Mouse (Mus musculus) embryonic facial prominence, embryonic 11.5 days (tissue): ENCODE measurements around the gene Trappc2l. TPM values are rescaled to one million over a fixed set of nuclear protein-coding genes. Genes with fewer than 3 reads are reported as not detected.
A peak's percentile ranks its signal among the peaks of the same experiment; 100 is the strongest.

ENCODE experiments used
- ATAC-seq: fragments of 200-750 bp; cut with Nextera tagmentation; replicated peaks from 2 replicates; pipeline ENCODE4 v1.8.0; 2017; ENCODE audit warnings: low read depth; ENCODE audit not compliant: insufficient number of reproducible peaks, low FRiP score, low TSS enrichment
- DNase-seq: peaks from one replicate; pipeline ENCODE4 v3.0.0-alpha.2; 2015; ENCODE audit warnings: low spot score
- H3K27ac ChIP-seq: fragments of 300-500 bp; sonication (generic); replicated peaks from 2 replicates; pipeline ENCODE4 v1.5.1; 2014; ENCODE audit warnings: mild to moderate bottlenecking, low read depth, low read length, control low read depth
- H3K27me3 ChIP-seq: fragments of 300-500 bp; sonication (generic); 2 replicates; pipeline ENCODE4 v1.6.1; 2014; ENCODE audit warnings: mild to moderate bottlenecking, low read length, moderate library complexity, mixed read lengths; ENCODE audit not compliant: control insufficient read depth, insufficient read depth
- H3K36me3 ChIP-seq: fragments of 300-500 bp; sonication (generic); replicated peaks from 2 replicates; pipeline ENCODE4 v1.6.1; 2014; ENCODE audit warnings: low read depth, mild to moderate bottlenecking, low read length, moderate library complexity, mixed read lengths; ENCODE audit not compliant: control insufficient read depth, insufficient read depth
- H3K4me1 ChIP-seq: fragments of 300-500 bp; sonication (generic); 2 replicates; pipeline ENCODE4 v1.6.1; 2014; ENCODE audit warnings: low read length, mixed read lengths; ENCODE audit not compliant: control insufficient read depth, insufficient read depth
- H3K4me2 ChIP-seq: fragments of 300-500 bp; sonication (generic); 2 replicates; pipeline ENCODE4 v1.6.1; 2014; ENCODE audit warnings: low read depth, mild to moderate bottlenecking, control low read depth, low read length, moderate library complexity
- H3K4me3 ChIP-seq: fragments of 300-500 bp; sonication (generic); 2 replicates; pipeline ENCODE4 v1.5.1; 2014; ENCODE audit warnings: low read depth, low read length, control low read depth
- H3K9ac ChIP-seq: fragments of 300-500 bp; sonication (generic); replicated peaks from 2 replicates; pipeline ENCODE4 v1.6.1; 2014; ENCODE audit warnings: mild to moderate bottlenecking, control low read depth, low read length
- H3K9me3 ChIP-seq: fragments of 300-500 bp; sonication (generic); replicated peaks from 2 replicates; pipeline ENCODE4 v1.6.1; 2016; ENCODE audit warnings: mild to moderate bottlenecking, low read length, inconsistent platforms, mixed read lengths; ENCODE audit not compliant: control insufficient read depth
- WGBS: fragments of 180-500 bp; shearing (Covaris S2); extraction: QIAGEN DNeasy Blood & Tissue Kit; methylation state at CpG from one replicate; pipeline ENCODE4 v1.1.7; 2014; 5-methylcytosine and 5-hydroxymethylcytosine counted together
- polyA plus RNA-seq: library from polyadenylated mRNA; unstranded; fragments of >200 nt; fragmentation: Nextera tagmentation; extraction: Ambion mirVana; gene quantifications from 2 replicates; pipeline ENCODE4 v1.2.1, GENCODE M21; 2014

The Trappc2l gene
- polyA plus RNA-seq, 1 experiment from 2014 or later = 38.1 TPM

DNA sequence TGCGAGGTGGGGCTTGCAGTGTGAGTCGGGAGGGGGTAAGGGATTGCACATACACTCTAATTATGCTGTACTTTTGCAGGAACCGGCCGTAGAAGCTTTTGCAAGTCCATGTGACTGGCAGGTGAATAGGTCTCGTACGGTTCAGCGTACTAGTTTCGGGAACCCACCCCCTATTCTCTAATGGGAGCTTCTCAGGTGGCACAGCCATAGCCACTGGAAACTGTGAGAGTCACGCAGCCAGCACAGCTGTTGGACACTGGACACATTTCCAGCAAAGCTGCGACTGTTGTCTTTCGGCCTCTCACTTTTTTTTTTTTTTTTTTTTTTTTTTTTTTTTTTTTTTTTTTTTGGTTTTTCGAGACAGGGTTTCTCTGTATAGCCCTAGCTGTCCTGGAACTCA lies 4.6 kb upstream of the Trappc2l start:
- Histone ChIP-seq H3K27ac (no peak overlapping the region), H3K4me3 (no peak overlapping the region), H3K4me2 (no peak overlapping the region), H3K27me3 (no peaks in the 10 kb centered on the region), H3K9me3 (no peaks in the 10 kb centered on the region), H3K36me3 (no peaks in the 10 kb centered on the region), H3K9ac (no peak overlapping the region), H3K4me1 (0 out of 2 replicates have a peak, but pooled peaks cover 2% of the 10 kb centered on the region)
- ATAC-seq (no peak), DNase-seq (no peak)
- WGBS = 80% methylated on average over 11 of the region's 12 CpGs

GRCm38 (mm10) chr8:122610209-122610608 lies 1.2 kb upstream of the Trappc2l start:
- no peak overlapping the region for H3K9ac ChIP-seq
- H3K27ac ChIP-seq = no peak overlapping the region
- H3K4me3 ChIP-seq = no peak overlapping the region
- H3K4me1 ChIP-seq = 0 out of 2 replicates have a peak, but pooled peaks cover 2% of the 10 kb centered on the region
- ATAC-seq = no peak
- no peaks in the 10 kb centered on the region for H3K36me3 ChIP-seq
- H3K9me3 ChIP-seq = no peaks in the 10 kb centered on the region
- DNase-seq = no peak
- 57% methylated on average over 4 of the region's 4 CpGs for WGBS
- no peaks in the 10 kb centered on the region for H3K27me3 ChIP-seq
- H3K4me2 ChIP-seq = no peak overlapping the region

- peak overlapping the region; percentile 90 for H3K4me2 ChIP-seq
- ATAC-seq (no peak; the same call in none of the 2 replicates), DNase-seq (no peak)
- H3K9ac ChIP-seq = peak overlapping the region; percentile 63
- H3K4me3 ChIP-seq = peak overlapping the region; percentile 63
- no peaks in the 10 kb centered on the region for H3K36me3 ChIP-seq
- H3K27ac ChIP-seq = 0 out of 2 replicates have a peak overlapping the region, but pooled peaks have one; percentile 11
- no peaks in the 10 kb centered on the region for H3K9me3 ChIP-seq
- H3K27me3 ChIP-seq = no peaks in the 10 kb centered on the region
- WGBS = 4% methylated on average over 20 of the region's 20 CpGs
- H3K4me1 ChIP-seq = 0 out of 2 replicates have a peak, but pooled peaks cover 2% of the 10 kb centered on the region
Measured at GRCm38 (mm10) chr8:122610612-122611277, 695 bp upstream of the Trappc2l start.

DNA sequence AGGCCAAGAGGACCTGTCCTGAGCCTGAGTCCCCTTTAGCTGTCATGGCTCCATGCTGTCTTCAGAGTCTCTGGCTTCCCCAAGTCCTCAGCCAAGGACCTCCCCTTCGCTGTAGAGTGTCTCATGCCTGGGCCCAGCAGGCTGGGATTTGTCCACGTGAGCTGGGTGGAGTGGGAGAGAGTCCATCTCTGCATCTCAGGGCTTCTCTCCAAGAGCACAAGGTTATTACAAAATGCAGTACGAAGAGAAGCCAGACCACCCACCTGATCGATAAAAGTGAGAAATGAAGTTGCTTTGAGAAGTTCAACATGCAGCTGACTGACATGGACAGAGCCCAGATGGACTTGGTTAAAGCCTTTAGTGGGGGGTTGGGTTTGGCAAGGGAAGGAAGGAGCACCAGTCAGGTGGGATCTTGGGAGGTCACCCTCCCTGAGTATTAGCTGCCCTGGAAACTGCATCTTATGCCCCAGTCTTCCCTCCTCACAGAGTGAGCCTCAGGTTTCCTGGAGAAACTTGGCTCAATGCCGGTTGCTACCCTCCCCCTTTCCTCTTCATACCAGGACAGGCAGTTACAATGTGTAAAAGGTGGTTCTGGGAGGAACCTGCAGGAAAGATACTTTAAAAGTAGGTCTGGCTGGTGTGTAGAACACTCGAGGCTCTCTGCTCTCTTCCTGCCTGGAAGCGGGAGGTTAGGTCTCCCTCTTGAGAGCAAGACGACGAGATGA lies 4.9 kb downstream of the Trappc2l start:
- Histone ChIP-seq H3K4me2 (no peak overlapping the region), H3K27me3 (no peaks in the 10 kb centered on the region), H3K4me1 (peaks cover 3% of the 10 kb centered on the region; the same call in 1 of the 2 replicates), H3K27ac (0 out of 2 replicates have a peak overlapping the region, but pooled peaks have one; percentile 35), H3K4me3 (no peak overlapping the region), H3K36me3 (no peaks in the 10 kb centered on the region), H3K9me3 (no peaks in the 10 kb centered on the region), H3K9ac (no peak overlapping the region)
- no peak for DNase-seq
- ATAC-seq = no peak
- 68% methylated on average over 9 of the region's 9 CpGs for WGBS

GRCm38 (mm10) chr8:122617947-122618546 lies 6.6 kb downstream of the Trappc2l start:
- H3K4me2 ChIP-seq = no peak overlapping the region
- H3K27ac ChIP-seq = no peak overlapping the region
- H3K4me3 ChIP-seq = no peak overlapping the region
- no peak; the same call in 1 of the 2 replicates for ATAC-seq
- WGBS = 30% methylated on average over 5 of the region's 7 CpGs
- H3K4me1 ChIP-seq = peaks cover 3% of the 10 kb centered on the region; the same call in 1 of the 2 replicates
- no peak overlapping the region for H3K9ac ChIP-seq
- DNase-seq = peak; percentile 88
- H3K9me3 ChIP-seq = no peaks in the 10 kb centered on the region
- H3K27me3 ChIP-seq = no peaks in the 10 kb centered on the region
- H3K36me3 ChIP-seq = no peaks in the 10 kb centered on the region

GRCm38 (mm10) chr8:122618660-122619378 lies 7.4 kb downstream of the Trappc2l start:
- ATAC-seq (no peak), DNase-seq (no peak)
- no peaks in the 10 kb centered on the region for H3K9me3 ChIP-seq
- no peak overlapping the region for H3K27ac ChIP-seq
- H3K4me1 ChIP-seq = peaks cover 3% of the 10 kb centered on the region; the same call in 1 of the 2 replicates
- no peak overlapping the region for H3K9ac ChIP-seq
- no peaks in the 10 kb centered on the region for H3K27me3 ChIP-seq
- H3K36me3 ChIP-seq = no peaks in the 10 kb centered on the region
- WGBS = 63% methylated on average over 6 of the region's 6 CpGs
- H3K4me2 ChIP-seq = no peak overlapping the region
- H3K4me3 ChIP-seq = no peak overlapping the region

DNA sequence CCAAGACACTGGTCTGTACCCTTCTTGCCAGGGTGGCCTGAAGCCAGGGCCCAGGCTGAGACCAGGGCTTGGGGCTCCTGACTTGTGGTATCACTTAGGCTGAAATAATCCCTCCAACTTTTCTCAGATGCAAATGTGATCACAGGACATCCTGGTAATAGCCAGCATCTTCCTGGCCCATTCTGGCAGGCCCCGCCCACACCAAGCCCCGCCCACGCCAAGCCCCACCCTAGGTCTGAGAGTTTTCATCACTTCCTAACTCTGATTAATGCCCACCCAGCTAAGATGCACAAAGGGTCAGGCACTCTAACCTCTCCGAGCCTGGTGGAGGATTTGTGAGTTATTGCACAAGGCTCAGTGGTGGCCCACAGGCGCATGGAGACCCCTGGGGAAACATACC lies 9.0 kb downstream of the Trappc2l start:
- H3K9me3 ChIP-seq = no peaks in the 10 kb centered on the region
- no peak overlapping the region for H3K4me2 ChIP-seq
- H3K27ac ChIP-seq = no peak overlapping the region
- H3K36me3 ChIP-seq = no peaks in the 10 kb centered on the region
- WGBS = 40% methylated on average over 5 of the region's 5 CpGs
- peaks cover 3% of the 10 kb centered on the region; the same call in 1 of the 2 replicates for H3K4me1 ChIP-seq
- no peak overlapping the region for H3K9ac ChIP-seq
- ATAC-seq (no peak), DNase-seq (no peak)
- no peaks in the 10 kb centered on the region for H3K27me3 ChIP-seq
- no peak overlapping the region for H3K4me3 ChIP-seq
